Mouse (Mus musculus): Measurements from ENCODE around the gene Edem3. TPM values are rescaled to one million over a fixed set of nuclear protein-coding genes. Genes with fewer than 3 reads are reported as not detected.

Edem3 gene
- polyA plus RNA-seq, 2 experiments = 18.6 to 27.0 TPM

- TF ChIP-seq POLR2A (IDR thresholded peaks at IDR 0.05; ENCODE audit: borderline replicate concordance, extremely low read depth, insufficient read depth, insufficient read length) = no peak
- 71% methylated on average over 7 of the region's 7 CpGs for WGBS
- peaks cover 54% of the 10 kb centered on the region for H3K36me3 ChIP-seq (ENCODE audit: control insufficient read depth, insufficient read depth, low read length)
Observed at GRCm38 (mm10) chr1:151810628-151811421, 55.7 kb downstream of the Edem3 start.

DNA sequence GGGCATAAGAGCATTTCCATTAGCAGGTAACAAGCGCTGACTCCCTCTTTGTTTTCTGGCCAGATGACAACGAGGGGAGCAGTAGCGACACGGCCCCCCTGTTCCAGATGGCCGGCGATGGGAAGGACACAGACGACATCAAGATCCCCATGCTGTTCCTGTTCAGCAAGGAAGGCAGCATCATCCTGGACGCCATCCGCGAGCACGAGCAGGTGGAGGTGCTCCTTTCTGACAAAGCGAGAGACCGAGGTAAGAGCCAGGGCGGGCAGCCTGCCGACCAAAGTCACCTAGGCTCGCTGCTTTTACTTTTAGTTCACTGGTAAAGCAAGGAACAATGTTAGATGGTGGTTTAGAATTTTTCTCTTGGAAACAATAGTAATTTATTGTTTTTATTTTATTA, 56.3 kb downstream of the Edem3 start:
- Histone ChIP-seq H3K9me3 (ENCODE audit: control insufficient read depth, low read length) (no peaks in the 10 kb centered on the region), H3K27me3 (ENCODE audit: control insufficient read depth, insufficient read depth, low read length) (no peaks in the 10 kb centered on the region), H3K4me3 (replicated peaks; ENCODE audit: low read length) (no peak overlapping the region), H3K9ac (ENCODE audit: low read depth, low read length, severe bottlenecking) (no peak overlapping the region), H3K27ac (replicated peaks; ENCODE audit: low read depth, low read length) (no peak overlapping the region), H3K4me2 (replicated peaks; ENCODE audit: low read depth, low read length, severe bottlenecking) (no peak overlapping the region), H3K36me3 (ENCODE audit: control insufficient read depth, insufficient read depth, low read length) (peaks cover 56% of the 10 kb centered on the region), H3K4me1 (ENCODE audit: control insufficient read depth, insufficient read depth, low read length) (no peaks in the 10 kb centered on the region)
- TF ChIP-seq POLR2A (IDR thresholded peaks at IDR 0.05; ENCODE audit: borderline replicate concordance, extremely low read depth, insufficient read depth, insufficient read length) = no peak
- ATAC-seq (ENCODE audit: low FRiP score, low read depth) = no peak
- 85% methylated on average over 16 of the region's 16 CpGs for WGBS
- DNase-seq (ENCODE audit: low spot score) = no peak

More at GRCm38 (mm10) chr1:151810628-151811421, 55.7 kb downstream of the Edem3 start:
- Histone ChIP-seq H3K27ac (replicated peaks; ENCODE audit: low read depth, low read length) (no peak overlapping the region), H3K9ac (ENCODE audit: low read depth, low read length, severe bottlenecking) (no peak overlapping the region), H3K9me3 (ENCODE audit: control insufficient read depth, low read length) (no peaks in the 10 kb centered on the region), H3K4me2 (replicated peaks; ENCODE audit: low read depth, low read length, severe bottlenecking) (no peak overlapping the region), H3K4me3 (replicated peaks; ENCODE audit: low read length) (no peak overlapping the region), H3K4me1 (ENCODE audit: control insufficient read depth, insufficient read depth, low read length) (no peaks in the 10 kb centered on the region), H3K27me3 (ENCODE audit: control insufficient read depth, insufficient read depth, low read length) (no peaks in the 10 kb centered on the region)
- no peak for DNase-seq (ENCODE audit: low spot score)
- ATAC-seq (ENCODE audit: low FRiP score, low read depth) = no peak

DNA sequence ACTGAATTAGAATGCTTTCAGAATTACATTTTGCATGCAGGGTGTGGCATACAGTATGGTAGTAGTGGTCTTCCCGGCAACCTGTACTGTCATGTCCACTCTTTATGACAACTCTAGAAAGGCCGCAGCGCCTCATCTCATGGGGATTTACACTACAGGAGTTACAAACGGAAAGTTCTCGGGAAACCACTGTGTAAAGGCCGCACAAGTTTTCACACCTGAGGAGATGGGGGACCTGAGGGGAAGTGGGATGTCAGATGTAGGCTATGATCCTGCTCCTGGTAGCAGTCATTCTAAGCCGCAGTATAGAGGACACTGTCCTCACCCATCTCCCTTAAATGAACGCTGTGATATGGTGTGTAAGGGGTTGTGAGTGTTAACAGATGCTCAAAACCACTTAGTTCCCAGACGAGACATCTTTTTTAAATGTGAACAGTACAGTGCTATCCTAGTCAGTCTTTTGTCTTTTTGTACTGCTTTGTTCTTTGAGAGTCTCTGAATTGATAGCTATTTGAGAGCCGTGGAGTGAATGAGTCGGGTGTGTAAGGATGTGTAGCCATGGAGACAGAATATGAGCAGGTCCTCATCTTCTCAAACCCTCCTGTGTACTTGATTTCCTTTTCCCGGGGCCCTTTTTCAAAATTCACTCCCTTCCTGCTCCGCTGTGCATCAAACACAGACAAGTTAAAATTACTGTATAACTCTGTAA, 57.0 kb downstream of the Edem3 start:
- no peak overlapping the region for H3K4me2 ChIP-seq (replicated peaks; ENCODE audit: low read depth, low read length, severe bottlenecking)

GRCm38 (mm10) chr1:151816051-151816450, 60.9 kb downstream of the Edem3 start:
- H3K4me3 ChIP-seq (replicated peaks; ENCODE audit: low read length) = no peak overlapping the region
- no peak overlapping the region for H3K9ac ChIP-seq (ENCODE audit: low read depth, low read length, severe bottlenecking)
- DNase-seq (ENCODE audit: low spot score) (no peak), ATAC-seq (ENCODE audit: low FRiP score, low read depth) (no peak)
- no peak overlapping the region for H3K4me2 ChIP-seq (replicated peaks; ENCODE audit: low read depth, low read length, severe bottlenecking)
- no peaks in the 10 kb centered on the region for H3K4me1 ChIP-seq (ENCODE audit: control insufficient read depth, insufficient read depth, low read length)
- TF ChIP-seq POLR2A (IDR thresholded peaks at IDR 0.05; ENCODE audit: borderline replicate concordance, extremely low read depth, insufficient read depth, insufficient read length) = no peak
- peaks cover 35% of the 10 kb centered on the region for H3K36me3 ChIP-seq (ENCODE audit: control insufficient read depth, insufficient read depth, low read length)
- no peaks in the 10 kb centered on the region for H3K9me3 ChIP-seq (ENCODE audit: control insufficient read depth, low read length)
- H3K27ac ChIP-seq (replicated peaks; ENCODE audit: low read depth, low read length) = no peak overlapping the region
- WGBS = 85% methylated on average over 3 of the region's 3 CpGs
- H3K27me3 ChIP-seq (ENCODE audit: control insufficient read depth, insufficient read depth, low read length) = no peaks in the 10 kb centered on the region

More for the DNA sequence above, 57.0 kb downstream of the Edem3 start:
- 91% methylated on average over 13 of the region's 13 CpGs for WGBS
- Histone ChIP-seq H3K27ac (replicated peaks; ENCODE audit: low read depth, low read length) (no peak overlapping the region), H3K4me1 (ENCODE audit: control insufficient read depth, insufficient read depth, low read length) (no peaks in the 10 kb centered on the region), H3K9ac (ENCODE audit: low read depth, low read length, severe bottlenecking) (no peak overlapping the region), H3K9me3 (ENCODE audit: control insufficient read depth, low read length) (no peaks in the 10 kb centered on the region), H3K4me3 (replicated peaks; ENCODE audit: low read length) (no peak overlapping the region), H3K27me3 (ENCODE audit: control insufficient read depth, insufficient read depth, low read length) (no peaks in the 10 kb centered on the region), H3K36me3 (ENCODE audit: control insufficient read depth, insufficient read depth, low read length) (peaks cover 52% of the 10 kb centered on the region)
- ATAC-seq (ENCODE audit: low FRiP score, low read depth) (no peak), DNase-seq (ENCODE audit: low spot score) (no peak)
- no peak for TF ChIP-seq POLR2A (IDR thresholded peaks at IDR 0.05; ENCODE audit: borderline replicate concordance, extremely low read depth, insufficient read depth, insufficient read length)

DNA sequence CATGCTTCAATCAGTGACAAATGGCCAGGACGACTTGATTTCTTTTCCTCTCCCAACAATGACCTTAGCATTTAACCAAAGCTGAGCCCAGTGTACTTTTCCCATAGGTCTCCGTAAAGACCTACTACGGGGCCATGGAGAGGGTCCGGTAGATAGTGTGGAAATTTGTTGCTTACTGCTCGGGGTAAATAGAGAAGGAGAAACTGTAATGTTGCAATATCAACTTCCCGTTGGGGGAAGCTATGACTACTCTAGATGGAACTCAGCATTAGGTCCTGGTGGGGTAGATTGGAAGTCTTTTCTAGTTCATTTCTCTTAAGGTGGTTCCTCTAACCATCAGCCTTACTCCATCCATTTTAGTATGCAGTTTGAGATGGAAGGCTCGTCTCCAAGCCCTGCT, 64.0 kb downstream of the Edem3 start:
- Histone ChIP-seq H3K9me3 (ENCODE audit: control insufficient read depth, low read length) (no peaks in the 10 kb centered on the region), H3K27ac (replicated peaks; ENCODE audit: low read depth, low read length) (no peak overlapping the region), H3K9ac (ENCODE audit: low read depth, low read length, severe bottlenecking) (no peak overlapping the region), H3K4me2 (replicated peaks; ENCODE audit: low read depth, low read length, severe bottlenecking) (no peak overlapping the region), H3K4me3 (replicated peaks; ENCODE audit: low read length) (no peak overlapping the region), H3K27me3 (ENCODE audit: control insufficient read depth, insufficient read depth, low read length) (no peaks in the 10 kb centered on the region), H3K36me3 (ENCODE audit: control insufficient read depth, insufficient read depth, low read length) (peaks cover 20% of the 10 kb centered on the region), H3K4me1 (ENCODE audit: control insufficient read depth, insufficient read depth, low read length) (no peaks in the 10 kb centered on the region)
- WGBS = 89% methylated on average over 7 of the region's 7 CpGs
- no peak for DNase-seq (ENCODE audit: low spot score)
- ATAC-seq (ENCODE audit: low FRiP score, low read depth) = no peak
- no peak for TF ChIP-seq POLR2A (IDR thresholded peaks at IDR 0.05; ENCODE audit: borderline replicate concordance, extremely low read depth, insufficient read depth, insufficient read length)
